Mouse (Mus musculus) embryonic facial prominence, embryonic 13.5 days (tissue): ENCODE data around the gene Cers6. TPM values are rescaled to one million over a fixed set of nuclear protein-coding genes. Genes with fewer than 3 reads are reported as not detected.

Experiments used
- ATAC-seq: fragments of 200-750 bp; cut with Nextera tagmentation; 2 replicates; pipeline ENCODE4 v1.8.0; 2017; ENCODE audit warnings: low read depth; ENCODE audit not compliant: insufficient number of reproducible peaks, insufficient read depth, low FRiP score, low TSS enrichment
- H3K27ac ChIP-seq: fragments of 300-500 bp; sonication (generic); 2 replicates; pipeline ENCODE4 v1.5.1; 2015; ENCODE audit warnings: moderate library complexity, mild to moderate bottlenecking, inconsistent platforms
- H3K27me3 ChIP-seq: fragments of 300-500 bp; sonication (generic); 2 replicates; pipeline ENCODE4 v1.6.1; 2015; ENCODE audit warnings: mild to moderate bottlenecking, inconsistent platforms
- H3K36me3 ChIP-seq: fragments of 300-500 bp; sonication (generic); 2 replicates; pipeline ENCODE4 v1.6.1; 2015; ENCODE audit warnings: mild to moderate bottlenecking, inconsistent platforms
- H3K4me1 ChIP-seq: fragments of 300-500 bp; sonication (generic); 2 replicates; pipeline ENCODE4 v1.6.1; 2015; ENCODE audit warnings: inconsistent platforms
- H3K4me2 ChIP-seq: fragments of 300-500 bp; sonication (generic); 2 replicates; pipeline ENCODE4 v1.6.1; 2015; ENCODE audit warnings: moderate library complexity, mild to moderate bottlenecking, inconsistent platforms
- H3K4me3 ChIP-seq: fragments of 300-500 bp; sonication (generic); 2 replicates; pipeline ENCODE4 v1.5.1; 2015; ENCODE audit warnings: mild to moderate bottlenecking, inconsistent platforms
- H3K9ac ChIP-seq: fragments of 300-500 bp; sonication (generic); 2 replicates; pipeline ENCODE4 v1.6.1; 2015; ENCODE audit warnings: mild to moderate bottlenecking, inconsistent platforms
- H3K9me3 ChIP-seq: fragments of 300-500 bp; sonication (generic); 2 replicates; pipeline ENCODE4 v1.6.1; 2016; ENCODE audit warnings: inconsistent platforms
- WGBS: fragments of 180-500 bp; shearing (Covaris S2); methylation state at CpG from one replicate; pipeline ENCODE4 v1.1.7; 2015; ENCODE audit warnings: mixed read lengths; 5-methylcytosine and 5-hydroxymethylcytosine counted together
- polyA plus RNA-seq: library from polyadenylated mRNA; unstranded; fragments of >200 nt; fragmentation: Nextera tagmentation; extraction: Ambion mirVana; gene quantifications from 2 replicates; pipeline ENCODE4 v1.2.1, GENCODE M21; 2015

Cers6 gene
- polyA plus RNA-seq, 1 experiment from 2014 or later, result 36.2 TPM

- WGBS, result 88% methylated on average over 3 of the region's 3 CpGs
Observed at GRCm38 (mm10) chr2:68906921-68907320, 45.7 kb downstream of the Cers6 start.

DNA sequence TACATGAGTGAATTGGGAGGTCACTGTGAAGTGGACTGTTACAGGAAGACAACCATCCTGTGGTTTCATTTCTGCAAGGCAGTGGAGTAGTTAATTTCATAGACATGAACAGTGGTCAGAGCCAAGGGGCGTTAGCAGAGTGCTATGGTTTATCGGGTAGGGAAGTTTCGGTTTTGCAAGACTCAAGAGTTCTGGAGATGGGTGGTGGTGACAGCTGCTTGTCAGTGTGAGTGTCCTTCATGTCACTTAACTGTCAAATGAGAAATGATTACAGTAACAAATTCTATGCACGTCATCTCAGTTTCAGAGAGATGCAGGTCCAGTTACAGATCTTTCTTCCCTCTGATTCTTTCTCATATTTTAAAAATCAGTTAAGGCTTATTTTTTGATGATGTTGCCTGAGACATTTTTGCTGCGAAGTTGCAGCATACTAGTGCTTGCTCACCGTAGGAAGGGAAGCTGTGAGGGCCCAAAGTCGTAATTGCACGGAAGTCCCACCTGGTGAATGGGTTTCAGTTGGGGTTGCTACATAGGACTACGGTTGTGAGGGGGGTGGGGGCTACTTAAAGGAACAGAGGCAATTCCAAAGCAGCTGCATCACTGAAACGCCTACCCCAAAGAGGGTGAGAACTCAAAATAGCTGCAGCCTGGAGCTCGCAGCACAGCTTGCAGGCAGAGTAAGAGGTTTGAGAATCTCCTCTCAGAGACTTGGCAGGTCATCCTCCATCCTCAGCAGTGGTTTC is 46.7 kb downstream of the Cers6 start:
- no peak overlapping the region for H3K9ac ChIP-seq
- no peak overlapping the region for H3K4me3 ChIP-seq
- H3K9me3 ChIP-seq, result no peaks in the 10 kb centered on the region
- H3K27ac ChIP-seq, result no peak overlapping the region
- H3K27me3 ChIP-seq, result no peaks in the 10 kb centered on the region
- 76% methylated on average over 11 of the region's 11 CpGs for WGBS
- H3K4me1 ChIP-seq, result no peaks in the 10 kb centered on the region
- no peak for ATAC-seq
- no peaks in the 10 kb centered on the region for H3K36me3 ChIP-seq
- H3K4me2 ChIP-seq, result no peak overlapping the region

More at GRCm38 (mm10) chr2:68906921-68907320, 45.7 kb downstream of the Cers6 start:
- H3K9me3 ChIP-seq, result no peaks in the 10 kb centered on the region
- no peaks in the 10 kb centered on the region for H3K27me3 ChIP-seq
- no peak overlapping the region for H3K9ac ChIP-seq
- no peak overlapping the region for H3K4me3 ChIP-seq
- no peaks in the 10 kb centered on the region for H3K4me1 ChIP-seq
- no peak overlapping the region for H3K4me2 ChIP-seq
- no peak for ATAC-seq
- H3K27ac ChIP-seq, result no peak overlapping the region
- no peaks in the 10 kb centered on the region for H3K36me3 ChIP-seq

DNA sequence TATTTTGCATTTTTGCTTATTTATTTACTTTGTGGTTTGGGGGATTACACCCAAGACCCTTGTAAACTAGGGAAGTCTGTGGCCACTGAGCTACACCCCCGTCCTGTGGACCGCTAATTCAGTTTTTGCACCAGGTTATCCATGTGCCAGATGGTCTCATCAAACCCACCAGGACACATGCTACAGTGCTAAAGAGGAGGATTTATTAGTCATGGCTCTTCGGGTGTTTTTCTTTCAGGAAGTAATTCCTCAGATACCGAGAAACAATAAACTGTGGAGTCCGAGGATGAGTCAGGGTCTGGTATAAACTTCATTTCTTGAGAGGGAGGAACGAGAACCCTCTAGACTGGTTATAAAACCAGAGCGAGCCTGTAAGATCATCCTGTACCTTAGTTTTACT is 49.5 kb downstream of the Cers6 start:
- H3K4me3 ChIP-seq, result no peak overlapping the region
- H3K36me3 ChIP-seq, result no peaks in the 10 kb centered on the region
- H3K27ac ChIP-seq, result no peak overlapping the region
- WGBS, result 80% methylated on average over 7 of the region's 7 CpGs
- H3K9ac ChIP-seq, result no peak overlapping the region
- H3K4me2 ChIP-seq, result no peak overlapping the region
- H3K4me1 ChIP-seq, result no peaks in the 10 kb centered on the region
- ATAC-seq, result no peak
- H3K9me3 ChIP-seq, result no peaks in the 10 kb centered on the region
- H3K27me3 ChIP-seq, result no peaks in the 10 kb centered on the region

- Histone ChIP-seq H3K27me3 (no peaks in the 10 kb centered on the region), H3K27ac (no peak overlapping the region), H3K9ac (no peak overlapping the region), H3K36me3 (no peaks in the 10 kb centered on the region), H3K4me3 (no peak overlapping the region), H3K9me3 (no peaks in the 10 kb centered on the region), H3K4me2 (no peak overlapping the region), H3K4me1 (no peaks in the 10 kb centered on the region)
- WGBS, result 77% methylated on average over 12 of the region's 12 CpGs
- no peak for ATAC-seq
Observed at GRCm38 (mm10) chr2:68911587-68912483, 50.6 kb downstream of the Cers6 start.

GRCm38 (mm10) chr2:68915742-68916141 is 54.5 kb downstream of the Cers6 start:
- no peak overlapping the region for H3K4me3 ChIP-seq
- H3K4me2 ChIP-seq, result no peak overlapping the region
- no peaks in the 10 kb centered on the region for H3K9me3 ChIP-seq
- no peaks in the 10 kb centered on the region for H3K36me3 ChIP-seq
- no peak overlapping the region for H3K27ac ChIP-seq
- no peaks in the 10 kb centered on the region for H3K27me3 ChIP-seq
- no peak for ATAC-seq
- H3K9ac ChIP-seq, result no peak overlapping the region
- H3K4me1 ChIP-seq, result no peaks in the 10 kb centered on the region

- H3K9ac ChIP-seq, result no peak overlapping the region
- H3K27ac ChIP-seq, result no peak overlapping the region; the same call in 1 of the 2 replicates
- no peaks in the 10 kb centered on the region for H3K9me3 ChIP-seq
- 96% methylated on average over 3 of the region's 3 CpGs for WGBS
- no peak overlapping the region for H3K4me3 ChIP-seq
- no peak for ATAC-seq
- H3K27me3 ChIP-seq, result no peaks in the 10 kb centered on the region
- no peak overlapping the region for H3K4me2 ChIP-seq
- no peaks in the 10 kb centered on the region for H3K4me1 ChIP-seq
- no peaks in the 10 kb centered on the region for H3K36me3 ChIP-seq
Observed at GRCm38 (mm10) chr2:68916299-68916698, 55.1 kb downstream of the Cers6 start.

DNA sequence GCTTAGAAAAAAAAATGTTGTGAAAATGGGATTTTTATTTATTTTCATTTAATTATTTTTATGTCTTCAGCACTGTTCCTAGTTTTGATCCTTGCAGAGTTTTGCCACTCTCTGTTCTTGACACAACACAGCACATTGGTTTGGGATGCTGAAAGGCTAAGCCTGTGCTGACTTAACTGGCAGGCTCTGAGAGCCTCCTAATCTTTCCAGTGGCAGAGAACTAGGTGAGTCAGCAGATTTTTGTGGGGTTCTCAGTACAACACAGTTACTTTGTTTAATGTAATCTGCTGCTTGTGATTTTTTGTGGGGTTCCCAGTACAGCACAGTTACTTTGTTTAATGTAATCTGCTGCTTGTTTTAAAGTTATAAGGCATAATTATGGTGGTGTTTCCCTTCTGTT is 55.8 kb downstream of the Cers6 start:
- Histone ChIP-seq H3K27ac (no peak overlapping the region), H3K9ac (no peak overlapping the region), H3K4me3 (no peak overlapping the region), H3K4me1 (no peaks in the 10 kb centered on the region), H3K36me3 (no peaks in the 10 kb centered on the region), H3K27me3 (no peaks in the 10 kb centered on the region), H3K9me3 (no peaks in the 10 kb centered on the region), H3K4me2 (no peak overlapping the region)
- ATAC-seq, result no peak

DNA sequence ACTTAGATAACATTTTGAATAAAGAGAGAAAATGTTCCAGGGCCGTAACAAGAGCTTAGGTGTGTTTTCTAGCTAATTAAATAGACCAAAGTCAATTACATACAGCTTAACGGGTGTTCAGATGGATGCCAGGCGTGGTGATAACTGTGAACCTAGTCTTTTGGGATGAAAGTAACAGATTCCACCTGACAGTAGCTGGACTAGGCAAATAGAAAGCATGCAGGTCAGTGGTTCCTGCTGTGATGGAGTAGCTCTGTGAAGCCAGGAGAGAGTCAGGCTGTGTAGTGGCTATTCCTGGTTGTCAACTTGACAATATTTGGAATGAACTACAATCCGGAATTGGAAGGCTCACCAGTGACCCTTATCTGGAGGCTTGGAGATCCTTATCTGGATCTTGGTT is 56.3 kb downstream of the Cers6 start:
- H3K9ac ChIP-seq, result no peak overlapping the region
- ATAC-seq, result no peak

GRCm38 (mm10) chr2:68924344-68924743 is 63.1 kb downstream of the Cers6 start:
- no peak for ATAC-seq
- Histone ChIP-seq H3K27me3 (no peaks in the 10 kb centered on the region), H3K27ac (no peak overlapping the region), H3K4me2 (no peak overlapping the region), H3K4me1 (peaks cover 9% of the 10 kb centered on the region), H3K4me3 (no peak overlapping the region), H3K36me3 (no peaks in the 10 kb centered on the region), H3K9ac (no peak overlapping the region), H3K9me3 (no peaks in the 10 kb centered on the region)
- WGBS, result 83% methylated on average over 9 of the region's 9 CpGs

More for the DNA sequence above, 56.3 kb downstream of the Cers6 start:
- Histone ChIP-seq H3K4me1 (no peaks in the 10 kb centered on the region), H3K4me3 (no peak overlapping the region), H3K27me3 (no peaks in the 10 kb centered on the region), H3K27ac (no peak overlapping the region), H3K9me3 (no peaks in the 10 kb centered on the region), H3K36me3 (no peaks in the 10 kb centered on the region), H3K4me2 (no peak overlapping the region)
- WGBS, result 82% methylated on average over 4 of the region's 4 CpGs

DNA sequence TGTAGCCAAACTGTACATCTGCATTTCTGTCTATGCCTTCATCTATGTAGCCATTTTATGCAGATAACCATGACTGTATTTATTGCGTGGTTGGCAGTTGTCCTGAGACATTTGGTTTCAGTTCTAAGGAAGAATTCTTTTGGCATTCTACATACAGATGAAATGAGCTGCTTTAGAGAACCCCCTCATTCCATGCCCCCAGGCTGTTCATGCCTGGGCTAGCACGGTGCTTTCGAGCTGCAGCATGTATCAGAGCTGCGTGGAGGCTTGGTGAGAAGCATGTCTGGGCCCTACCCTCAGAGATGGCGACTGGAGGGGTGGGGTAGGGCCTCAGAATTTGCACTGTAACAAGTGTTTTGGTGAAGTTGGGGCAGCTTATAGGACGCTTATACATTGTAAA is 64.3 kb downstream of the Cers6 start:
- 0 out of 2 replicates have a peak, but pooled peaks have one; percentile 79 for ATAC-seq
- no peak overlapping the region for H3K4me2 ChIP-seq

GRCm38 (mm10) chr2:68926913-68927790 is 65.9 kb downstream of the Cers6 start:
- no peaks in the 10 kb centered on the region for H3K36me3 ChIP-seq
- H3K27me3 ChIP-seq, result no peaks in the 10 kb centered on the region
- H3K27ac ChIP-seq, result no peak overlapping the region
- no peak overlapping the region for H3K9ac ChIP-seq
- peaks cover 9% of the 10 kb centered on the region for H3K4me1 ChIP-seq
- H3K9me3 ChIP-seq, result no peaks in the 10 kb centered on the region
- WGBS, result 81% methylated on average over 10 of the region's 10 CpGs
- no peak overlapping the region for H3K4me3 ChIP-seq
- no peak overlapping the region for H3K4me2 ChIP-seq
- ATAC-seq, result no peak

More for the DNA sequence above, 64.3 kb downstream of the Cers6 start:
- Histone ChIP-seq H3K27ac (0 out of 2 replicates have a peak overlapping the region, but pooled peaks have one; percentile 28), H3K27me3 (no peaks in the 10 kb centered on the region), H3K9me3 (no peaks in the 10 kb centered on the region), H3K4me1 (peaks cover 9% of the 10 kb centered on the region), H3K4me3 (no peak overlapping the region), H3K9ac (no peak overlapping the region), H3K36me3 (no peaks in the 10 kb centered on the region)
- WGBS, result 39% methylated on average over 6 of the region's 6 CpGs
